Mouse (Mus musculus): Measurements from ENCODE around the gene Fam107b.

Gene Fam107b

GRCm38 (mm10) chr2:3570186-3570585 is at the start of gene Fam107b:
TSS of gene Fam107b (plus strand) at chr2:3570488.
- DNase-seq (ENCODE audit: low spot score): no peak

- no peak for DNase-seq (ENCODE audit: low spot score)
Measured at GRCm38 (mm10) chr2:3522558-3522957, 47.7 kb upstream of the Fam107b start.

GRCm38 (mm10) chr2:3526288-3526687 is 44.0 kb upstream of the Fam107b start:
- no peak for DNase-seq (ENCODE audit: low spot score)

DNA sequence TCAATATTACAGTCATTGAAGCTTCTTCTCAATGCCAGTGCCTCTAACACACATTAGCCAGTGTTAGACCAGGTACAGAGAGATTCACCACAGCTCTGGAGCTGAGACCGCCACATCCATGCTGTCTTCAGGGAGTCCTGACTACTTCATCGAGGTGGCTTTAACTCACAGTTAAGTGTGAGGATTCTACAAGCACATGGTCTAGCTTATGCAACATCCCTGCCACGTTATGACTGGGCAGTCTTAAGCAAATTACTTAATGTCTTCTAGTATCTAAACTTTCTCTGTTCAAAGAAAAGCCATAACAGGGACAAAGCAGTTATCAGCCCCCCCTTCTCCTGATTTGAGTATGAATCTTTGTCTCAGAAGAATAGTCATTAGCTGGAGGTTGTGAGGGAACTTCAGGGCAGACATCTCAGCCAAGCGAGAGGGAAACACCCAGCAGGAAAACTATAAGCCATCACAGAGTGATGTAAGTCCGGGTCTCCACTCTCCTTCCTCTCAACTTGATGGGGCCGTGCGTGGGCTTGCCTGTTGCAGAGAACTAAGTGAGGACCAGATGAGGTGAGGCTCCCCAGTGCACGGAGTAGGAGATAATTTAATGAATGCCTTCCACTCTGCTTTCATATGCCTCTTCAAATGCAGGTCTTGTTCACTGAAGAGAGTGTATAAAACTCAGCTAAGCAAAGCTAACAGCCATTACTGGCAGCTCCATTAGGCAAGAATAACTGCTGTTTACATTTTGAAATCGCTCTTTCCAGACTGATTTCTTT is 28.8 kb upstream of the Fam107b start:
- no peak for DNase-seq (ENCODE audit: low spot score)

GRCm38 (mm10) chr2:3546055-3546454 is 24.2 kb upstream of the Fam107b start:
- no peak for DNase-seq (ENCODE audit: low spot score)

- DNase-seq (ENCODE audit: low spot score): peak; percentile 62
Measured at GRCm38 (mm10) chr2:3546588-3546987, 23.7 kb upstream of the Fam107b start.

DNA sequence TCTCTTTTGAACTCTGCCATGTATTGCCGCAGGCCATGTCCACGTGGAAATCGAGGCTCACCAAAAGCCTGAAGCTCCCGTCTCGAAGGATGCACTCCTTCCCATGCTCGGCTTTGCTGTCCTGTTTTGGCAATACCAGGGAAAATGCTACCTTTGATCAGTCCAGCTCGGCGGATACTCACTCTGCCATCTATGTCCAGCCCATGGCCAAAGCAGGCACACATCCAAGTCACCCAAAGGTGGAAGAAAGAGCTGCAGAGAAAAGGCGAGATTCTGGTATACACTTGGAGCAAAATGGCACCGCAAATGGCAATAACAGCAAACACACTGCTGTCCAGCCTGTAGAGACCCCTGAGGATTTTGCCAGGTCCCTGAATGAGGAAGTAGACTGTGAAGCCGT is 318 bp downstream of the Fam107b start:
- no peak for DNase-seq (ENCODE audit: low spot score)

- no peak for DNase-seq (ENCODE audit: low spot score)
Measured at GRCm38 (mm10) chr2:3573883-3574282, 3.6 kb downstream of the Fam107b start.

DNA sequence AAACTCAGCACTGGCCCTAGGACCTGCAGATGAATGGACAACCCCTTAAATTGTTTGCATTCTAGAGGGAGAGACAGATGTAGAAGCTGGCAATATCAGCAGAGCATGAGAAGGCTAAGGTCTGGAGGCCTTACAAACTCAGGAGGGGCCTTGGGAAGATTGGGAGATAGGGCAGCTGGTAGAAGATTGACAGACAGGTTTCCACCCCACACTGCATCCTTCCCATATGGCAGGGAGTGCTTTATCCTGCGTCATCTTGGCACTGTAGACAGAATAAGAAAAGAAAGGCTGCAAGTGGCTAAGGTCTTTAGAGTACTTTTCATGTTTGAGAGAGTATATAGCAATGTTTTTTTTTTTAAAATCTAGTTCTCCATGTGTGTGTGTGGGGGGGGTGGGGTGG is 4.9 kb downstream of the Fam107b start:
- no peak for DNase-seq (ENCODE audit: low spot score)

GRCm38 (mm10) chr2:3576346-3576745 is 6.1 kb downstream of the Fam107b start:
- DNase-seq (ENCODE audit: low spot score): no peak

DNA sequence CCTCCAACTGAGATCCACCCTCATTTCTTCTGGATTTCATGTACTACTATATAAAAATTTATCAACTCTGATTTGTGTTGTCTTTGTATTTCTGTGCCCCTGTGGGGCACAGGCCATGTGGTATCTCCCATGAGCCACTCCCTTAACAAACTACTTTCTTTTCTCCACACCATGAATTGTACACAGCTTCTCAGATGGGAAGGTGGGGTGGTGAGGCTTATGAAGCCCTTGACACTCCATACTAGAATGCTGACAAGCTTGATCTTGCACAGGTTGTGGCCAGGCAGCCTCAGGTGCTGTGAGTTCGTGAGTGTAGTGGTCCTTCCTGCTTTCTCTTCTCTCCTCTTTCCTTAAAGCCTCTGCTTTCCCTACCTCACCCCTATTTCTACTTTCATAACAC is 6.9 kb downstream of the Fam107b start:
- no peak for DNase-seq (ENCODE audit: low spot score)

- DNase-seq (ENCODE audit: low spot score): no peak
Measured at GRCm38 (mm10) chr2:3578180-3578902, 8.1 kb downstream of the Fam107b start.

- DNase-seq (ENCODE audit: low spot score): peak; percentile 14
Measured at GRCm38 (mm10) chr2:3579316-3579902, 9.1 kb downstream of the Fam107b start.

GRCm38 (mm10) chr2:3582830-3583229 is 12.5 kb downstream of the Fam107b start:
- no peak for DNase-seq (ENCODE audit: low spot score)

GRCm38 (mm10) chr2:3585231-3585783 is 15.0 kb downstream of the Fam107b start:
- no peak for DNase-seq (ENCODE audit: low spot score)

- DNase-seq (ENCODE audit: low spot score): no peak
Measured at GRCm38 (mm10) chr2:3590086-3590915, 20.0 kb downstream of the Fam107b start.

- DNase-seq (ENCODE audit: low spot score): no peak
Measured at GRCm38 (mm10) chr2:3590916-3591197, 20.6 kb downstream of the Fam107b start.

DNA sequence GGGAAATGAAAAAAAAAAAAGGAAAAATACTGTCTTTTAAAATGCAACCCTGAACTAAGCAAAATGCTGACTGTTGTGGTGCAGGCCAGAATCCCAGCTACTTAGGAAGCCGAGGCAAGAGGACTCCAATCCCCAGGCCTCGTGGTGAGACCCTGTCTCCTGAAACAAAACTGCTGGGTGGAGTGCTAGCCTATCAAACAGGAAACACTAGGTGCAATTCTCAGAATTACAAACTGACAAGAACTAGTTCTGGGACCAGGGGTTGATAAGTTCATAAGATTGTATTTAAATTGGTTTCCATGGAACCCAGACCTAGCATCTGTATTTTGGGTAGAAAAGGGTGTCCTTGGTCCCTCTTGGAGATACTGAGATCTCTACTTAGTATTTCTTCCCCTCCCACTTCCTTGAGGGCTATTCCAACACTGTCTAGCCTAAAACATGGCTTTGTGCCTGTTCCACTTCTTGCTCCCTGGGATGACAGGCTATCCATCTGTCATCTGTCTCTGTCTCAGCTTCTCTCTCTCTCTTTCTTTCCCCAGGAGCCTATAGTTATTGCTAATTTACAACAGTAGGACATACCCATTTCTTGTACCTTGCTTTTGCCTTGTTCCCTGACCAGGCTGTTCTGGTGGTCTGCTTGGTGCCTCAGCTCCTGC is 24.5 kb downstream of the Fam107b start:
- no peak for DNase-seq (ENCODE audit: low spot score)

DNA sequence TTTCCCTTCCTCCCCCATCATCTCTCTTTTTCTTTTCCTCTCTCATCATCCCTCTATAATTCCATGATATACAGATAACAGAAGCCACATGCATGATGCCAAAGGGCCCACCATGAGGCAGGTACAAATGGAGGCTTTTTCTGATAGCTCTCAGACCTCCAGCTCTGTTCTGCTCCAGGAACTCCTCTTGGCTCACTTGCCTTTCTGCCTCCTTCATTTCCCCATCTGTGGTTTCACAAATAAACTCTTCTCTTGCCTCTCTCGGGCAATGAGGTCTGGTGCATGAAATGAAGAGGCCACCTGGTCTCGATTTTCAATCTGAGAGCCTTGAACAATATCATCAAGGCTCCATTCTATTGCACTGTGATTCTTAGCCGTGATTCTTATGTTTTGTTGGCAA is 30.1 kb downstream of the Fam107b start:
- DNase-seq (ENCODE audit: low spot score): no peak

DNA sequence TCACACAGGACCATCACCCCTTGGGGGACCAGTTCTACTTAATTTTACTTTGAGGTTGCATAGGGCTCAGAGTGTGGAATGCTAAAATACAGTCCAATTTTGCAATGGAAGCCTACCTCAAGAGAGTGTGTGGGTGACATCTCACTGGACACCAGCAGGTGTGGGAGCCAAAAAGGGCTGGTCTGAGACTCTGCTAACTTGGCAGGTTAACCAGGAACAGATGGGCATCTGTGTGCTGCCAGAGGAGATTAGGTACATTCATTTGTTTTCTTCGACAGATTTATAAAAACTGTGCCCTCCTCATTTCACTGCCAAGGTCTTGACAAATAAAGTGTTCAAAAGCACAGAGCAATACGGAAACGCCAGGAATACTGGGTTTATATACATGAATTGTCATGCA is 32.3 kb downstream of the Fam107b start:
- no peak for DNase-seq (ENCODE audit: low spot score)

DNA sequence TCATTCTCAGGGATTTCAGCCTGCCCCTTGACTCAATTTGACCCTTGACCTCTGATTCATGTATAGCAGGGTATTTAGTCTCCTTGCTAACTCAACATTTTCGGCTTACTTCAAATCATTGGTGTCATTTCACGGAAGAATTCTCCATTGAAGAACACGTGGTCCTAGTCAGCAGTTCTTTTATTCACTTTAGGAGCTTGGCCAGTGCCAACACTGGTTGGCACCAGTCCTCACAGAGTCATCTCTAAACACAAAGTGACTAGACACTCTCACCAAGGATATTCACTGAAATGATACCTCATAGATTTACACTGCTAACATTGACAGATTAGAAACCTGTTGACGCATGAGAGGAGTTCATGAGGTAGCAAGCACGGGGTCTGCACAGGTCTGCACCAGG is 32.9 kb downstream of the Fam107b start:
- no peak for DNase-seq (ENCODE audit: low spot score)

Data from adipocyte (in vitro differentiated cells).